Mouse (Mus musculus) MEL (cell line): ENCODE results near the gene Alad. TPM values are rescaled to one million over a fixed set of nuclear protein-coding genes. Genes with fewer than 3 reads are reported as not detected.

Experiments used
- DNase-seq: peaks from one replicate; pipeline ENCODE4 v3.0.0; 2011; ENCODE audit warnings: low read depth, low spot score
- H3K27ac ChIP-seq: 2 replicates; pipeline ENCODE4 v1.5.1; 2012; ENCODE audit warnings: low read depth, mild to moderate bottlenecking, control low read depth, low read length, moderate library complexity; ENCODE audit not compliant: control insufficient read depth
- H3K27me3 ChIP-seq, 2 experiments: fragments of 150-350 bp in 1 of 2; sonication (generic) in 1 of 2; 2 replicates each; pipeline ENCODE4 v1.6.1; 2012; ENCODE audit warnings: low read length in 2 of 2, mild to moderate bottlenecking in 2 of 2, improper control_type of control experiment in 1 of 2, moderate library complexity in 1 of 2; ENCODE audit not compliant: insufficient read depth in 2 of 2, control insufficient read depth in 1 of 2
- H3K36me3 ChIP-seq, 2 experiments: 2 replicates each; pipeline ENCODE4 v1.6.1; 2012 to 2014; ENCODE audit warnings: low read length in 2 of 2, improper control_type of control experiment in 1 of 2, inconsistent platforms in 1 of 2, mild to moderate bottlenecking in 1 of 2; ENCODE audit not compliant: insufficient read depth in 2 of 2, control insufficient read depth in 1 of 2
- H3K4me1 ChIP-seq, 2 experiments: fragments of 150-350 bp in 1 of 2; sonication (generic) in 1 of 2; 2 replicates each; pipeline ENCODE4 v1.6.1; 2012; ENCODE audit warnings: low read length in 2 of 2, improper control_type of control experiment in 1 of 2, mild to moderate bottlenecking in 1 of 2; ENCODE audit not compliant: insufficient read depth in 2 of 2, control insufficient read depth in 1 of 2
- H3K4me3 ChIP-seq, 2 experiments: fragments of 150-350 bp in 1 of 2; sonication (generic) in 1 of 2; 2 replicates each; pipeline ENCODE4 v1.5.1; 2012; ENCODE audit warnings: low read depth in 2 of 2, low read length in 2 of 2, mild to moderate bottlenecking in 2 of 2, moderate library complexity in 2 of 2, control low read depth in 1 of 2, improper control_type of control experiment in 1 of 2; ENCODE audit not compliant: control insufficient read depth in 1 of 2, insufficient read depth in 1 of 2
- H3K79me2 ChIP-seq: 2 replicates; pipeline ENCODE4 v1.6.1; 2012; ENCODE audit warnings: mild to moderate bottlenecking, low read length, moderate library complexity; ENCODE audit not compliant: control insufficient read depth, poor library complexity, insufficient read depth
- H3K9ac ChIP-seq: 2 replicates; pipeline ENCODE4 v1.6.1; 2012; ENCODE audit warnings: low read depth, mild to moderate bottlenecking, control low read depth, low read length, moderate library complexity; ENCODE audit not compliant: control insufficient read depth, poor library complexity, severe bottlenecking
- H3K9me3 ChIP-seq: fragments of 150-350 bp; sonication (generic); replicated peaks from 2 replicates; pipeline ENCODE4 v1.6.1; 2012; ENCODE audit warnings: mild to moderate bottlenecking, low read length, improper control_type of control experiment, moderate library complexity; ENCODE audit not compliant: insufficient read depth
- BHLHE40 ChIP-seq: IDR thresholded peaks from 2 replicates; pipeline ENCODE4 v1.6.1; 2012; ENCODE audit warnings: low read depth, mild to moderate bottlenecking, inconsistent platforms, low read length, improper control_type of control experiment, borderline replicate concordance
- CHD1 ChIP-seq: IDR thresholded peaks from 2 replicates; pipeline ENCODE4 v1.6.1; 2012; ENCODE audit warnings: low read depth, mild to moderate bottlenecking, inconsistent platforms, low read length, improper control_type of control experiment
- CTCF ChIP-seq, 3 experiments: IDR thresholded peaks in 2 of 3; conservative IDR thresholded peaks in 1 of 3; 2 replicates each; pipeline ENCODE4 v1.5.1; 2011 to 2012; ENCODE audit warnings: low read length in 3 of 3, low read depth in 2 of 3, mild to moderate bottlenecking in 2 of 3, improper control_type of control experiment in 1 of 3, inconsistent platforms in 1 of 3, mixed read lengths in 1 of 3, moderate library complexity in 1 of 3; ENCODE audit not compliant: control insufficient read depth in 1 of 3, insufficient read depth in 1 of 3, poor library complexity in 1 of 3, severe bottlenecking in 1 of 3
- E2F4 ChIP-seq: IDR thresholded peaks from 2 replicates; pipeline ENCODE4 v1.6.1; 2011; ENCODE audit warnings: low read depth, low read length, improper control_type of control experiment, borderline replicate concordance
- ELF1 ChIP-seq: IDR thresholded peaks from 2 replicates; pipeline ENCODE4 v1.6.1; 2014; ENCODE audit warnings: low read depth, mild to moderate bottlenecking, inconsistent platforms, low read length, improper control_type of control experiment, moderate library complexity
- EP300 ChIP-seq, 2 experiments: IDR thresholded peaks; 2 replicates each; pipeline ENCODE4 v1.6.1; 2011; ENCODE audit warnings: improper control_type of control experiment in 2 of 2, low read length in 2 of 2, low read depth in 1 of 2, mild to moderate bottlenecking in 1 of 2
- GABPA ChIP-seq: IDR thresholded peaks from 2 replicates; pipeline ENCODE4 v1.6.1; 2012; ENCODE audit warnings: low read depth, mild to moderate bottlenecking, inconsistent platforms, low read length, improper control_type of control experiment, moderate library complexity
- GATA1 ChIP-seq: IDR thresholded peaks from 2 replicates; pipeline ENCODE4 v1.6.1; 2011; ENCODE audit warnings: low read depth, low read length, improper control_type of control experiment
- MAFK ChIP-seq: IDR thresholded peaks from 2 replicates; pipeline ENCODE4 v1.6.1; 2011; ENCODE audit warnings: low read depth, mild to moderate bottlenecking, low read length, improper control_type of control experiment, borderline replicate concordance
- MAX ChIP-seq: IDR thresholded peaks from 2 replicates; pipeline ENCODE4 v1.6.1; 2011; ENCODE audit warnings: low read length, improper control_type of control experiment
- MAZ ChIP-seq: IDR thresholded peaks from 2 replicates; pipeline ENCODE4 v1.6.1; 2012; ENCODE audit warnings: low read depth, mild to moderate bottlenecking, inconsistent platforms, low read length, improper control_type of control experiment
- MEF2A ChIP-seq: IDR thresholded peaks from 2 replicates; pipeline ENCODE4 v1.6.1; 2014; ENCODE audit warnings: low read depth, mild to moderate bottlenecking, inconsistent platforms, low read length, improper control_type of control experiment; ENCODE audit not compliant: poor library complexity, insufficient replicate concordance, severe bottlenecking; ENCODE audit errors: extremely low read depth
- MYB ChIP-seq: IDR thresholded peaks from 2 replicates; pipeline ENCODE4 v1.6.1; 2011; ENCODE audit warnings: mild to moderate bottlenecking, low read depth, low read length, improper control_type of control experiment
- NELFE ChIP-seq: IDR thresholded peaks from 2 replicates; pipeline ENCODE4 v1.6.1; 2011; ENCODE audit warnings: low read depth, low read length, improper control_type of control experiment
- NRF1 ChIP-seq: IDR thresholded peaks from 2 replicates; pipeline ENCODE4 v1.6.1; 2014; ENCODE audit warnings: low read depth, mild to moderate bottlenecking, inconsistent platforms, low read length, improper control_type of control experiment, moderate library complexity; ENCODE audit not compliant: poor library complexity, insufficient read depth, severe bottlenecking
- POLR2AphosphoS5 ChIP-seq: IDR thresholded peaks from 2 replicates; pipeline ENCODE4 v1.6.1; 2012; ENCODE audit warnings: low read depth, borderline replicate concordance, mild to moderate bottlenecking, inconsistent platforms, low read length, moderate library complexity, mixed read lengths
- RAD21 ChIP-seq: IDR thresholded peaks from 2 replicates; pipeline ENCODE4 v1.6.1; 2011; ENCODE audit warnings: mild to moderate bottlenecking, low read depth, low read length, improper control_type of control experiment
- RCOR1 ChIP-seq: IDR thresholded peaks from 2 replicates; pipeline ENCODE4 v1.6.1; 2012; ENCODE audit warnings: low read depth, mild to moderate bottlenecking, inconsistent platforms, low read length, improper control_type of control experiment
- SMC3 ChIP-seq: IDR thresholded peaks from 2 replicates; pipeline ENCODE4 v1.6.1; 2011; ENCODE audit warnings: low read depth, low read length, improper control_type of control experiment
- TCF12 ChIP-seq: IDR thresholded peaks from 2 replicates; pipeline ENCODE4 v1.6.1; 2014; ENCODE audit warnings: low read depth, mild to moderate bottlenecking, inconsistent platforms, low read length, improper control_type of control experiment, moderate library complexity
- USF1 ChIP-seq: IDR thresholded peaks from 2 replicates; pipeline ENCODE4 v1.6.1; 2014; ENCODE audit warnings: low read depth, mild to moderate bottlenecking, inconsistent platforms, low read length, improper control_type of control experiment, moderate library complexity
- USF2 ChIP-seq, 2 experiments: IDR thresholded peaks; 2 replicates each; pipeline ENCODE4 v1.6.1; 2011 to 2012; ENCODE audit warnings: improper control_type of control experiment in 2 of 2, low read length in 2 of 2, borderline replicate concordance in 1 of 2, inconsistent platforms in 1 of 2, low read depth in 1 of 2, mild to moderate bottlenecking in 1 of 2; ENCODE audit not compliant: insufficient read depth in 1 of 2
- ZC3H11A ChIP-seq: IDR thresholded peaks from 2 replicates; pipeline ENCODE4 v1.6.1; 2012; ENCODE audit warnings: low read depth, mild to moderate bottlenecking, inconsistent platforms, low read length, improper control_type of control experiment
- ZMIZ1 ChIP-seq: IDR thresholded peaks from 2 replicates; pipeline ENCODE4 v1.6.1; 2012; ENCODE audit warnings: low read depth, mild to moderate bottlenecking, inconsistent platforms, low read length, improper control_type of control experiment, moderate library complexity
- ZNF384 ChIP-seq: IDR thresholded peaks from 2 replicates; pipeline ENCODE4 v1.6.1; 2012; ENCODE audit warnings: low read depth, mild to moderate bottlenecking, inconsistent platforms, low read length, improper control_type of control experiment
- polyA plus RNA-seq, 2 experiments: library from polyadenylated mRNA; stranded (reverse) in 1 of 2; unstranded in 1 of 2; fragments of >175 nt in 1 of 2; fragments of >200 nt in 1 of 2; gene quantifications; 2 replicates each; pipeline versions ENCODE4 v1.2.1 to v1.2.4; 2012; ENCODE audit warnings: low replicate concordance in 2 of 2, low read depth in 1 of 2; ENCODE audit not compliant: insufficient read length in 2 of 2, insufficient read depth in 1 of 2, missing spikeins in 1 of 2
- total RNA-seq: library from RNA; depleted of rRNA; stranded (reverse); fragments of 300-350 nt; gene quantifications from 2 replicates; pipeline ENCODE4 v1.2.3, GENCODE M21; 2012

Gene Alad
- total and polyA plus RNA-seq, 3 experiments, result 213 to 386 TPM; not detected in 1

GRCm38 (mm10) chr4:62492682-62493081 is 27.0 kb downstream of the Alad start:
- peaks cover 5 to 13% of the 10 kb centered on the region in 2 experiments; a peak in 3 of 4 replicates for H3K4me1 ChIP-seq
- no peaks in the 10 kb centered on the region; a peak in 1 of 4 replicates for H3K27me3 ChIP-seq
- no peak overlapping the region for H3K9ac ChIP-seq
- no peaks in the 10 kb centered on the region for H3K9me3 ChIP-seq
- H3K27ac ChIP-seq, result no peak overlapping the region
- DNase-seq, result no peak
- H3K79me2 ChIP-seq, result no peaks in the 10 kb centered on the region
- TF ChIP-seq USF1 (no peak), MAZ (no peak)
- peaks cover 0 to 5% of the 10 kb centered on the region in 2 experiments; a peak in 1 of 4 replicates for H3K36me3 ChIP-seq
- no peak overlapping the region for H3K4me3 ChIP-seq

- H3K9me3 ChIP-seq, result no peaks in the 10 kb centered on the region
- no peak for TF ChIP-seq RCOR1
- no peak for TF ChIP-seq EP300 (IDR thresholded peaks at IDR 0.05; ENCODE audit: low read depth in 1 of 2, low read length in 2 of 2)
- no peak for TF ChIP-seq ZMIZ1
- TF ChIP-seq ZC3H11A, result no peak
- no peak for TF ChIP-seq MAFK
- no peak for TF ChIP-seq NRF1
- no peak for TF ChIP-seq MAX
- TF ChIP-seq E2F4, result no peak
Observed at GRCm38 (mm10) chr4:62487914-62488313, 31.8 kb downstream of the Alad start.

GRCm38 (mm10) chr4:62487172-62487571 is 32.5 kb downstream of the Alad start:
- H3K79me2 ChIP-seq, result no peaks in the 10 kb centered on the region
- H3K9me3 ChIP-seq, result no peaks in the 10 kb centered on the region
- H3K4me1 ChIP-seq, result peaks cover 0 to 10% of the 10 kb centered on the region in 2 experiments; a peak in 2 of 4 replicates
- DNase-seq, result no peak
- H3K9ac ChIP-seq, result no peak overlapping the region
- no peak overlapping the region for H3K4me3 ChIP-seq
- no peaks in the 10 kb centered on the region; a peak in 1 of 4 replicates for H3K27me3 ChIP-seq
- H3K36me3 ChIP-seq, result peaks cover 0 to 6% of the 10 kb centered on the region in 2 experiments; a peak in 2 of 4 replicates
- no peak overlapping the region for H3K27ac ChIP-seq
- TF ChIP-seq GABPA (no peak), TCF12 (no peak), POLR2AphosphoS5 (no peak), CTCF (IDR thresholded peaks at IDR 0.05 in 2 of 3, conservative IDR thresholded peaks at IDR 0.05 in 1 of 3; ENCODE audit: control insufficient read depth in 1 of 3, insufficient read depth in 1 of 3, low read depth in 2 of 3, low read length in 3 of 3, poor library complexity in 1 of 3, severe bottlenecking in 1 of 3) (no peak), BHLHE40 (no peak), CHD1 (no peak), ZMIZ1 (no peak), MEF2A (no peak), MAX (no peak), RAD21 (no peak), ZNF384 (no peak), ELF1 (no peak), GATA1 (no peak), ZC3H11A (no peak), SMC3 (no peak), MAZ (no peak), NRF1 (no peak), MYB (no peak), USF2 (IDR thresholded peaks at IDR 0.05; ENCODE audit: borderline replicate concordance in 1 of 2, insufficient read depth in 1 of 2, low read depth in 1 of 2, low read length in 2 of 2) (no peak), NELFE (no peak)

More at GRCm38 (mm10) chr4:62487914-62488313, 31.8 kb downstream of the Alad start:
- H3K4me1 ChIP-seq, result peaks cover 0 to 10% of the 10 kb centered on the region in 2 experiments; a peak in 2 of 4 replicates
- no peak overlapping the region for H3K27ac ChIP-seq
- H3K36me3 ChIP-seq, result peaks cover 0 to 6% of the 10 kb centered on the region in 2 experiments; a peak in 2 of 4 replicates
- H3K4me3 ChIP-seq, result no peak overlapping the region
- no peaks in the 10 kb centered on the region; a peak in 1 of 4 replicates for H3K27me3 ChIP-seq
- DNase-seq, result no peak
- H3K79me2 ChIP-seq, result no peaks in the 10 kb centered on the region
- no peak overlapping the region for H3K9ac ChIP-seq
